Mouse (Mus musculus) heart, postnatal 0 days (tissue): ENCODE data around the gene Frs3. TPM values are rescaled to one million over a fixed set of nuclear protein-coding genes. Genes with fewer than 3 reads are reported as not detected.

ENCODE experiments used
- ATAC-seq: fragments of 200-750 bp; cut with Nextera tagmentation; 2 replicates; pipeline ENCODE4 v1.8.0; 2017; ENCODE audit warnings: low read depth, moderate number of reproducible peaks, moderate library complexity; ENCODE audit not compliant: insufficient read depth
- DNase-seq: peaks from one replicate; pipeline ENCODE4 v3.0.0-alpha.2; 2016; ENCODE audit warnings: low spot score
- H3K27ac ChIP-seq: fragments of 300-500 bp; sonication (generic); 2 replicates; pipeline ENCODE4 v1.5.1; 2014; ENCODE audit warnings: low read depth, mild to moderate bottlenecking
- H3K27me3 ChIP-seq: fragments of 300-500 bp; sonication (generic); 2 replicates; pipeline ENCODE4 v1.6.1; 2014; ENCODE audit warnings: low read length, mixed read lengths; ENCODE audit not compliant: control insufficient read depth, insufficient read depth
- H3K36me3 ChIP-seq: fragments of 300-500 bp; sonication (generic); replicated peaks from 2 replicates; pipeline ENCODE4 v1.6.1; 2014; ENCODE audit warnings: low read length, mixed read lengths; ENCODE audit not compliant: control insufficient read depth, insufficient read depth
- H3K4me1 ChIP-seq: fragments of 300-500 bp; sonication (generic); 2 replicates; pipeline ENCODE4 v1.6.1; 2014; ENCODE audit warnings: antibody characterized with exemption; ENCODE audit not compliant: control insufficient read depth, insufficient read depth
- H3K4me2 ChIP-seq: fragments of 300-500 bp; sonication (generic); 2 replicates; pipeline ENCODE4 v1.6.1; 2014; ENCODE audit warnings: low read depth, mild to moderate bottlenecking, low read length, moderate library complexity
- H3K4me3 ChIP-seq: fragments of 300-500 bp; sonication (generic); 2 replicates; pipeline ENCODE4 v1.5.1; 2014; ENCODE audit warnings: low read depth, low read length
- H3K9ac ChIP-seq: fragments of 300-500 bp; sonication (generic); replicated peaks from 2 replicates; pipeline ENCODE4 v1.6.1; 2014; ENCODE audit warnings: low read depth, low read length, mixed read lengths
- H3K9me3 ChIP-seq: fragments of 300-500 bp; sonication (generic); replicated peaks from 2 replicates; pipeline ENCODE4 v1.6.1; 2016; ENCODE audit warnings: low read length; ENCODE audit not compliant: control insufficient read depth
- CTCF ChIP-seq: IDR thresholded peaks from 2 replicates; pipeline ENCODE4 v1.5.1; 2016; ENCODE audit warnings: antibody characterized with exemption, control low read depth, low read depth
- EP300 ChIP-seq: IDR thresholded peaks from 2 replicates; pipeline ENCODE4 v1.6.1; 2016; ENCODE audit warnings: antibody characterized with exemption, low read depth
- WGBS: fragments of 180-500 bp; shearing (Covaris S2); extraction: QIAGEN DNeasy Blood & Tissue Kit; methylation state at CpG from one replicate; pipeline ENCODE4 v1.1.7; 2014; 5-methylcytosine and 5-hydroxymethylcytosine counted together
- polyA plus RNA-seq: library from polyadenylated mRNA; unstranded; fragments of >200 nt; fragmentation: Nextera tagmentation; extraction: Ambion mirVana; gene quantifications from 2 replicates; pipeline ENCODE4 v1.2.1, GENCODE M21; 2015
- total RNA-seq: library from RNA; depleted of rRNA; stranded (reverse); fragments of >200 nt; gene quantifications from 2 replicates; pipeline ENCODE4 v1.2.3, GENCODE M21; 2014; ENCODE audit warnings: low replicate concordance

Gene Frs3
- total and polyA plus RNA-seq, 2 experiments from 2014 or later, result 4.2 to 18.9 TPM

DNA sequence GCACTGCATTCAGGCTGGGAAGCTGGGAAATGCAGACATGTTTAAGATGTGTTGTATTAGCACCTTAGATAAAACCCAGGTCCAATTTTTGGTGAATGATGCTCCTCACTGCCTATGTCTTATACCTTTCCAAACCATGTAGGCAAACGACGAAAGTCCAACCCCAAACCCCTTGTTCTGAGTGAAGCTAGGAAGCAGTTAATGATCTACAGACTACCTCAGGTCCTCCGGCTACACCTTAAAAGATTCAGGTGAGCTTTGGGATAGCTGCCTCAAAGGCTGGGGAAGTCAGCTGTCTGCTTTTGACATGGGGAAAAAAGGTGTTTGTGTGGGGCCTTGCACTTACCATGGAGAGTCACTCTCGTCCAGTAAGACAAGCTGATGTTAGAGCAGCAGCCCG, 10.1 kb upstream of the Frs3 start:
- no peak for TF ChIP-seq EP300
- DNase-seq (no peak), ATAC-seq (no peak)
- H3K4me3 ChIP-seq, result no peak overlapping the region
- H3K4me2 ChIP-seq, result no peak overlapping the region
- no peak overlapping the region for H3K27ac ChIP-seq
- H3K36me3 ChIP-seq, result peaks cover 53% of the 10 kb centered on the region
- no peaks in the 10 kb centered on the region for H3K4me1 ChIP-seq
- H3K9me3 ChIP-seq, result no peaks in the 10 kb centered on the region
- H3K27me3 ChIP-seq, result no peaks in the 10 kb centered on the region
- WGBS, result 84% methylated on average over 5 of the region's 5 CpGs
- no peak overlapping the region for H3K9ac ChIP-seq

DNA sequence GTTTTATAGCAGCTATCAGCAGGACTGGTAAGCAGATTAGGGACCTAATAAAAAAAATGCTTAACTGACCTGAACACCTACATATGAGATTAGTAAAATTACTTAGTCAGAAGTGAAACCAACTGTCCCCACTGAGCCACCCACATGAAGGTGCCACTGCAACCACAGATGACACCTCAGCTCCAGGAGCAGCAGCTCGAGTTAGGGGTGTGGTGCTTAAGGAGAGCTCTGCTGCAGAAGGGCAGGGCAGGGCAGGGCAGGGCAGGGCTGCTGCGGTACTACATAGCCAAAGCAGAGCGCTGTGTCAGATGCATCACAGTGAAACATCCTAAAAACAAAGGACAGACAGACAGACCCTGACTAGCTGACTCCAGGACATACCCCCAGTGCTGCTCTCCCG, 6.0 kb upstream of the Frs3 start:
- Histone ChIP-seq H3K27me3 (no peaks in the 10 kb centered on the region), H3K9ac (no peak overlapping the region), H3K27ac (no peak overlapping the region), H3K4me3 (no peak overlapping the region), H3K4me1 (peaks cover 5% of the 10 kb centered on the region; the same call in 1 of the 2 replicates), H3K4me2 (no peak overlapping the region), H3K9me3 (no peaks in the 10 kb centered on the region), H3K36me3 (peaks cover 72% of the 10 kb centered on the region)
- TF ChIP-seq EP300 (no peak), CTCF (no peak)
- DNase-seq, result no peak
- WGBS, result 73% methylated on average over 4 of the region's 4 CpGs
- ATAC-seq, result no peak

DNA sequence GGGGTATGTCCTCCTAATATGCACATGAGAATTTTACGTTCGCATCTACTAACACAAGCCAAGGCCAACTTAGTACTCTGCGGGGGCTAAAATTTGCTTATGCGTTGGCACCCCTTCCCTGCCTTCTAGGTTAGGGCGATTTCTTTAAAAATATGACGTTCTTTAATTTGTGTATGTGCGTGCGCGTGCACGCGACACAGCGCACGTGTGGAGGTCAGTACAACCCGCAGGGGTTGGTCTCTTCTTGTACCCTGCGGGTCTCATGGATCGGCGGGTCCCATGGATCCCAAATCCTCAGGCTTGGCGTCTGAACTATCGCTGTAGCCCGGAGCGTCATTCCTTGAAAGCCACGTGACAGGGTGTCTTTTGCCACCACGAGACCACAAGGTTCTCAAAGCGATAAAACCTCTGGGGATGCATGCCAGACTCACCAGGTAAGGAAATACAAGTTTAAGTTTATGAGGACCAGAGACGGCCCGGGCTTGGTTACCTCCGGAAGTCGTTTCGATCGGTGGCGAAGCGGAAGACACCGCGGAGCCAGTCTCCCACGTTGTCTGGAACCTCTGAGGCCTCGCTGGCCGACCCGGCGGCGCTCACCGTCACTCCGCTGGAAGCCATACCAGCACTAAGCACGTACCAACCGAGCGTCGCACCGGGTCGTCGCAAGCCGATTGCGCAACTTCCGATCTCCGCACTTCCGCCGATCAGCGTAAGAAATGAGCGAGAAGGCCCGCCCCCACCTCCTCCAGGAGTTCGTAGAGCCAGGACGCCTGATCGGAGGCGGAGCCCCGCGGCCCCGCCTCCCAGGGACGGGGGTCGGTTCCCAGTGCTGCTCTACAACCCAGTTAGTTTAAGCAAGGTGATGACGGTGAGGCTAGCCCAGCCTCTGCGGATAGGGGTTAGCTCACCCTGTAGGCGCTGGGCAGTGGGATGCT, 1.2 kb upstream of the Frs3 start:
- under 1% methylated on average over 70 of the region's 70 CpGs for WGBS
- no peaks in the 10 kb centered on the region for H3K27me3 ChIP-seq
- DNase-seq, result peak; percentile 97
- H3K36me3 ChIP-seq, result peaks cover 37% of the 10 kb centered on the region
- peak overlapping the region; percentile 77 for H3K9ac ChIP-seq
- peak; percentile 49; the same call in 1 of the 2 replicates for TF ChIP-seq EP300
- TF ChIP-seq CTCF, result no peak
- H3K4me3 ChIP-seq, result peak overlapping the region; percentile 72
- ATAC-seq, result peak; percentile 87
- H3K4me2 ChIP-seq, result peak overlapping the region; percentile 94
- H3K27ac ChIP-seq, result peak overlapping the region; percentile 77
- H3K4me1 ChIP-seq, result peaks cover 5% of the 10 kb centered on the region; the same call in 1 of the 2 replicates
- no peaks in the 10 kb centered on the region for H3K9me3 ChIP-seq

DNA sequence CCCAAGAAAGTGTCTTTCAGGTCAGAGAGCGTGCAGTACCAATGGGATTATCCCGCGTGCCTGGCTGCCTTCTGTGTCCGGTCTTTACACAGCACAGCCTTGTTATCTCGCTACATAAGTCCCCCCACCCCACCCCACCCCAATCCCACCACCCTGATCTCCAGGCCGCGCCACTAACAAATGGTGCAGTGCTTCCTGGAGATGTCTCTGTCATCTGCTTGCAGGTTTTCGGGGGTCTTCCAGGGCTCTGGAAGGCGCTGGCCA, 554 bp upstream of the Frs3 start, which contains the start of gene Tomm6:
TSS of gene Tomm6 (minus strand) at position 43 of the 264 bp plus-strand sequence.
- H3K9me3 ChIP-seq, result no peaks in the 10 kb centered on the region
- H3K4me1 ChIP-seq, result peaks cover 5% of the 10 kb centered on the region; the same call in 1 of the 2 replicates
- TF ChIP-seq CTCF, result no peak
- no peak for TF ChIP-seq EP300
- WGBS, result 0% methylated on average over 9 of the region's 9 CpGs
- ATAC-seq (no peak), DNase-seq (no peak)
- peak within 1 kb of the TSS; percentile 77 for H3K27ac ChIP-seq
- peak within 1 kb of the TSS; percentile 72 for H3K4me3 ChIP-seq
- H3K4me2 ChIP-seq, result peak within 1 kb of the TSS; percentile 94
- H3K27me3 ChIP-seq, result no peaks in the 10 kb centered on the region
- H3K36me3 ChIP-seq, result peaks cover 31% of the 10 kb centered on the region
- H3K9ac ChIP-seq, result peak within 1 kb of the TSS; percentile 77

DNA sequence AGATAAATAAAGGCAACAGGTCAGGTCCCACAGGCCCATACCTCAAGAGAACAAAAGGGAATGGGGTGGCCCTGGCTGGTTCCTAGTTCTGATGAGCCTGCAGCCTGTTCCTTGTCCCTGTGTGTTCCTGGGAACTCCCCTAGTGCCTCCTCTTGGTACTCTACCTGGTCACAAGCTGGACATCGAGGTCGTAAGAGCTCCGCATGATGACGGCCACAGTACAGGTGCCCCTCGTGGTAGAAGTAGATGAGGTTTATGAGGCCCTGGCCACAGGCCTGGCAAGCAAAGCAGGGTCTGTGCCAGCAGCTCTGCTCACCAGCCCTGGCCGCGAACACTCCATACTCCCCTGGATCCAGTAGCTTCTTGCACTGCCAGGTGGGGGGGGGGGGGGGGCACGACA, 1.1 kb downstream of the Frs3 start:
- 84% methylated on average over 7 of the region's 8 CpGs for WGBS
- no peak overlapping the region for H3K4me2 ChIP-seq

More for the DNA sequence above, 1.1 kb downstream of the Frs3 start:
- Histone ChIP-seq H3K27ac (no peak overlapping the region), H3K4me1 (peaks cover 11% of the 10 kb centered on the region; the same call in 1 of the 2 replicates), H3K4me3 (no peak overlapping the region), H3K9me3 (no peaks in the 10 kb centered on the region), H3K36me3 (peaks cover 16% of the 10 kb centered on the region), H3K27me3 (no peaks in the 10 kb centered on the region), H3K9ac (0 out of 2 replicates have a peak overlapping the region, but pooled peaks have one; percentile 4)
- DNase-seq (no peak), ATAC-seq (no peak)
- TF ChIP-seq EP300, result no peak
- TF ChIP-seq CTCF, result no peak
